Mouse (Mus musculus): Measurements from ENCODE around the gene Sdk1. TPM values are rescaled to one million over a fixed set of nuclear protein-coding genes. Genes with fewer than 3 reads are reported as not detected.

Sdk1 gene
- polyA plus RNA-seq, 1 experiment = 1.0 TPM

DNA sequence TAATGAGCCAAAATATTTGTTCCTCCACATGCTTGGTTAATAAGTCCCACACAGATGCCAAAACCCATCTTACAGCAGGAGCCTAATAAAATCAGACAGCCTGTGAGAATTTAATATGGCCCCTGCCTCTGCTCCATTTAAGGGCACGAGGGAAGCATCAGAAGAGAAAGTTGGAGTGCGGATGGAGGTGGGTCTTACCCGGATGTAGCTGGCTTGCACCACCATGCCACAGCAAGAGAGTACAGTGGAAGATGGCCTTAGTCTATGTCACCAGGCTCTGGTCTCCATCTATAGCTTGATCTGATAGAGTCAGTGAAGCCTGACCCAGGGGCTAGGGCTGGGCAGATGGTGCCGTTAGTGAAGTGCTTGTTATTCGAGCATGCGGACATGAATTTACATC is 1014.9 kb downstream of the Sdk1 start:
- 78% methylated on average over 6 of the region's 6 CpGs for WGBS
- Histone ChIP-seq H3K27me3 (ENCODE audit: control insufficient read depth, insufficient read depth, low read length) (no peaks in the 10 kb centered on the region), H3K4me3 (ENCODE audit: low read depth, low read length) (no peak overlapping the region), H3K36me3 (ENCODE audit: control insufficient read depth, insufficient read depth, low read length) (no peaks in the 10 kb centered on the region), H3K4me1 (ENCODE audit: control insufficient read depth, insufficient read depth, insufficient read length, low read length) (no peaks in the 10 kb centered on the region), H3K27ac (ENCODE audit: insufficient read depth, low read depth, low read length) (no peak overlapping the region)
- TF ChIP-seq POLR2A (IDR thresholded peaks at IDR 0.05; ENCODE audit: low read depth, low read length) (no peak), CTCF (IDR thresholded peaks at IDR 0.05; ENCODE audit: extremely low read depth, insufficient read length, insufficient replicate concordance, low read depth, low read length) (no peak)

DNA sequence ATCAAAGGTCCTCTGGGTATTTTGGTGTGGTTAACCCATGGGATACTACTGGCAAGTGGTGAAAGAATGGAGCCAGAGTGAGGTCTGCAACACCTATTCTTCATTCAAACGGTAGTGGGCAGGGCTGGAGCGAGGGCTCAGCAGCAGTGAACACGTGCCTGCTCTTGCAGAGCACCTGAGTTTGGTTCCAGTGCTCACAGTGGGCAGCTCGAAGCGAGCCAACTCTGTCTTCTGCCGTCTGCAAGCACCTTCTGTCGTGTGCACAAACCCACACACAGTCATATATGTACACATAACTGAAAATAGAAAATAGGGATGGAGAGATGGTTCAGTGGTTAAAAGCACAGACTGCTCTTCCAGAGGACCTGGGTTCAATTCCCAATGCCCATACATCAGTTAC is 1017.4 kb downstream of the Sdk1 start:
- no peak overlapping the region for H3K27ac ChIP-seq (ENCODE audit: insufficient read depth, low read depth, low read length)
- no peaks in the 10 kb centered on the region for H3K27me3 ChIP-seq (ENCODE audit: control insufficient read depth, insufficient read depth, low read length)
- H3K36me3 ChIP-seq (ENCODE audit: control insufficient read depth, insufficient read depth, low read length) = no peaks in the 10 kb centered on the region
- H3K4me3 ChIP-seq (ENCODE audit: low read depth, low read length) = no peak overlapping the region
- TF ChIP-seq POLR2A (IDR thresholded peaks at IDR 0.05; ENCODE audit: low read depth, low read length) = no peak
- TF ChIP-seq CTCF (IDR thresholded peaks at IDR 0.05; ENCODE audit: extremely low read depth, insufficient read length, insufficient replicate concordance, low read depth, low read length) = no peak
- no peaks in the 10 kb centered on the region for H3K4me1 ChIP-seq (ENCODE audit: control insufficient read depth, insufficient read depth, insufficient read length, low read length)
- WGBS = 75% methylated on average over 7 of the region's 7 CpGs

DNA sequence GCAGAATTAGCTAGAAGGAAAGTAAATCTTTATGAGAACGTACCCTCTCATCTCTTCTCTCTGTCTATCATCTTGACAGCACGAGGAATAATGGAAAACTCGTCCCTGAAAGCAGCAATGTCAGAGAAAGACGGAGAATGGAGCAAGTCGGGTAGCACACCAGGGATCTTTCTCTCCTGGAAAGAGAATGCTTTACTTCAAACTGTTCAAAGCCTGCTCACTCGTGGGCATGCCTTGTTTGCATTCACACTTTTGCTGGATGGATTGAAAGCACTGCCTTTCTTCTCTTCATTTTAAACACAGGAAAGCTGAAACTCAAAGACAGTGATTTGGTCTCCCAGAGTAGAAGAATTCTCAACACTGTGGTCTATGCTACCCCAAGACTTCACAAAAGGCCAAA is 1020.8 kb downstream of the Sdk1 start:
- Histone ChIP-seq H3K4me3 (ENCODE audit: low read depth, low read length) (no peak overlapping the region), H3K4me1 (ENCODE audit: control insufficient read depth, insufficient read depth, insufficient read length, low read length) (no peaks in the 10 kb centered on the region), H3K27me3 (ENCODE audit: control insufficient read depth, insufficient read depth, low read length) (no peaks in the 10 kb centered on the region), H3K36me3 (ENCODE audit: control insufficient read depth, insufficient read depth, low read length) (no peaks in the 10 kb centered on the region), H3K27ac (ENCODE audit: insufficient read depth, low read depth, low read length) (no peak overlapping the region)
- no peak for TF ChIP-seq POLR2A (IDR thresholded peaks at IDR 0.05; ENCODE audit: low read depth, low read length)
- TF ChIP-seq CTCF (IDR thresholded peaks at IDR 0.05; ENCODE audit: extremely low read depth, insufficient read length, insufficient replicate concordance, low read depth, low read length) = no peak
- WGBS = 42% methylated on average over 6 of the region's 6 CpGs

Other genes with a start within 250 kb of the Sdk1 start
- 9.3 and 17.1 TPM in 2 replicates for gene Card11, start 240.9 kb upstream of the Sdk1 start, polyA plus RNA-seq (2012; rRNA removed)

Data from small intestine, adult 2 months (tissue).